In the genomic region with DNA sequence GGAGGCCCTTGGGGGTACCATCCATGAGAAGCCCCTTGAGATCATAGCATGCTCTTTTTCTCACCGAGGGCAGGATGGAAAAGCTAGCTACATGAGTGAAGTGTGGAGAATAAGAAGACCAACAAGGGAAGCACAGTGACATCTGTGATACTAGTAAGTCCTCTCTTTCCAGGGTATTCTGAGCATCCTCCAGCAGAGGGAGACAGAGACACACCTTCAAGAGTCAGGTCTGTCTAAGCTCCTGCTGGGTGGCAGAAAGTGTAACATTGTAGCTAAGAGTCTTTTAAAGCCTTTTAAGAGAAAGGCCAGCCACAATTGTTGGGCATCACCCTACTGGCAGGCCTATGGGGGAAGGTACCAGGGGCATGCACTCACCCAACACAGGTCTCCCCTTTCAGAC, we compare ENCODE assay signal across 8 mouse cellular contexts. TPM values are rescaled to one million over a fixed set of nuclear protein-coding genes. Genes with fewer than 3 reads are reported as not detected.
A peak's percentile ranks its signal among the peaks of the same experiment; 100 is the strongest.
DNase-seq lines count a peak whose midpoint lies in the region; ATAC-seq and TF ChIP-seq lines count a peak whose summit lies in the region.

No protein-coding gene starts in this region.

- H3K9ac ChIP-seq in embryonic facial prominence, embryonic 11.5 days (replicated peaks; ENCODE audit: low read length) = no peak overlapping the region
- no peak overlapping the region for H3K9ac ChIP-seq in midbrain, embryonic 14.5 days (replicated peaks; ENCODE audit: low read length)
- no peak overlapping the region for H3K9ac ChIP-seq in midbrain, embryonic 11.5 days (ENCODE audit: low read length)

- H3K27me3 ChIP-seq in embryonic facial prominence, embryonic 11.5 days (ENCODE audit: control insufficient read depth, insufficient read depth, low read length) = no peaks in the 10 kb centered on the region
- no peaks in the 10 kb centered on the region for H3K27me3 ChIP-seq in embryonic facial prominence, embryonic 10.5 days (replicated peaks; ENCODE audit: low read depth, poor library complexity, severe bottlenecking)
- no peaks in the 10 kb centered on the region for H3K27me3 ChIP-seq in midbrain, embryonic 14.5 days (ENCODE audit: control insufficient read depth, insufficient read depth, low read length)
- no peaks in the 10 kb centered on the region for H3K27me3 ChIP-seq in midbrain, embryonic 11.5 days (ENCODE audit: control insufficient read depth, insufficient read depth, low read length)

- H3K4me1 ChIP-seq in embryonic facial prominence, embryonic 11.5 days (ENCODE audit: control insufficient read depth, insufficient read depth, low read length) = no peaks in the 10 kb centered on the region
- H3K4me1 ChIP-seq in embryonic facial prominence, embryonic 10.5 days = no peaks in the 10 kb centered on the region
- H3K4me1 ChIP-seq in midbrain, embryonic 14.5 days (ENCODE audit: control insufficient read depth, insufficient read depth, low read length) = no peaks in the 10 kb centered on the region
- no peaks in the 10 kb centered on the region for H3K4me1 ChIP-seq in midbrain, embryonic 11.5 days (ENCODE audit: control insufficient read depth, insufficient read depth, low read length)
- no peaks in the 10 kb centered on the region for H3K4me1 ChIP-seq in lung, adult 2 months (ENCODE audit: control insufficient read depth, insufficient read depth, low read length)

- H3K36me3 ChIP-seq in embryonic facial prominence, embryonic 11.5 days (replicated peaks; ENCODE audit: control insufficient read depth, insufficient read depth, low read depth, low read length) = no peaks in the 10 kb centered on the region
- H3K36me3 ChIP-seq in embryonic facial prominence, embryonic 10.5 days (replicated peaks) = no peaks in the 10 kb centered on the region
- no peaks in the 10 kb centered on the region for H3K36me3 ChIP-seq in midbrain, embryonic 14.5 days (ENCODE audit: control insufficient read depth, insufficient read depth, low read length)
- no peaks in the 10 kb centered on the region for H3K36me3 ChIP-seq in midbrain, embryonic 11.5 days (ENCODE audit: control insufficient read depth, insufficient read depth, low read length)

- H3K27ac ChIP-seq in embryonic facial prominence, embryonic 11.5 days (replicated peaks; ENCODE audit: low read depth, low read length) = no peak overlapping the region
- H3K27ac ChIP-seq in embryonic facial prominence, embryonic 10.5 days (replicated peaks) = no peak overlapping the region
- no peak overlapping the region for H3K27ac ChIP-seq in midbrain, embryonic 14.5 days (replicated peaks; ENCODE audit: low read depth, low read length)
- H3K27ac ChIP-seq in midbrain, embryonic 11.5 days (ENCODE audit: low read depth, low read length) = no peak overlapping the region

- no peak for TF ChIP-seq POLR2A in lung, adult 2 months (IDR thresholded peaks at IDR 0.05; ENCODE audit: borderline replicate concordance, extremely low read depth, low read depth, low read length)

- ATAC-seq in embryonic facial prominence, embryonic 11.5 days (replicated peaks; ENCODE audit: insufficient number of reproducible peaks, low FRiP score, low TSS enrichment, low read depth) = no peak
- ATAC-seq in midbrain, embryonic 14.5 days (ENCODE audit: low FRiP score, low TSS enrichment) = no peak
- ATAC-seq in midbrain, embryonic 11.5 days (ENCODE audit: low FRiP score) = no peak

- DNase-seq in embryonic facial prominence, embryonic 11.5 days (ENCODE audit: low spot score) = peak; percentile 32
- no peak for DNase-seq in embryonic facial prominence, embryonic 10.5 days (ENCODE audit: low spot score)
- DNase-seq in midbrain, embryonic 14.5 days = peak; percentile 65
- DNase-seq in midbrain, embryonic 11.5 days (ENCODE audit: low spot score, missing footprints) = no peak
- peak; percentile 67 for DNase-seq in embryo, embryonic 10 days (ENCODE audit: low spot score)
- DNase-seq in lung, adult 2 months = no peak
- peak; percentile 30 for DNase-seq in testis, postnatal 14 days (ENCODE audit: low spot score)
- DNase-seq in gastrocnemius, adult 8-10 months (ENCODE audit: low spot score in 2 of 2) = no peak

- no peak overlapping the region for H3K4me2 ChIP-seq in embryonic facial prominence, embryonic 11.5 days (ENCODE audit: low read depth, low read length)
- H3K4me2 ChIP-seq in midbrain, embryonic 14.5 days (ENCODE audit: low read length) = no peak overlapping the region
- no peak overlapping the region for H3K4me2 ChIP-seq in midbrain, embryonic 11.5 days

- H3K4me3 ChIP-seq in embryonic facial prominence, embryonic 11.5 days (ENCODE audit: low read depth, low read length) = no peak overlapping the region
- H3K4me3 ChIP-seq in embryonic facial prominence, embryonic 10.5 days = no peak overlapping the region
- no peak overlapping the region for H3K4me3 ChIP-seq in midbrain, embryonic 14.5 days (replicated peaks; ENCODE audit: low read depth, low read length)
- H3K4me3 ChIP-seq in midbrain, embryonic 11.5 days (ENCODE audit: low read depth, low read length) = no peak overlapping the region
- no peak overlapping the region for H3K4me3 ChIP-seq in lung, adult 2 months (replicated peaks; ENCODE audit: extremely low read depth, low read depth, low read length)

- 60% methylated on average over 1 of the region's 1 CpGs for WGBS in embryonic facial prominence, embryonic 11.5 days
- WGBS in embryonic facial prominence, embryonic 10.5 days = 46% methylated on average over 1 of the region's 1 CpGs
- WGBS in midbrain, embryonic 14.5 days = 49% methylated on average over 1 of the region's 1 CpGs
- 28% methylated on average over 1 of the region's 1 CpGs for WGBS in midbrain, embryonic 11.5 days
- WGBS in lung, adult 2 months = 32% methylated on average over 1 of the region's 1 CpGs

- peaks cover 6% of the 10 kb centered on the region; the same call in 1 of the 2 replicates for H3K9me3 ChIP-seq in embryonic facial prominence, embryonic 11.5 days (replicated peaks; ENCODE audit: control insufficient read depth, low read length)
- peaks cover 38% of the 10 kb centered on the region for H3K9me3 ChIP-seq in embryonic facial prominence, embryonic 10.5 days
- H3K9me3 ChIP-seq in midbrain, embryonic 14.5 days (ENCODE audit: control insufficient read depth, low read length) = peaks cover 30% of the 10 kb centered on the region
- H3K9me3 ChIP-seq in midbrain, embryonic 11.5 days (ENCODE audit: control insufficient read depth, low read length) = peaks cover 11% of the 10 kb centered on the region; the same call in 1 of the 2 replicates

- peak; percentile 28; the same call in 1 of the 2 replicates for TF ChIP-seq CTCF in lung, adult 2 months (IDR thresholded peaks at IDR 0.05; ENCODE audit: insufficient read depth, low read length)

RNA-seq across cellular contexts. Expression of gene Crlf2, which starts 43.8 kb away (rescaled TPM):
- polyA plus RNA-seq in embryonic facial prominence, embryonic 11.5 days (2014; fragmentation: Nextera tagmentation; extraction: Ambion mirVana) = 1.9 and 2.6 TPM in 2 replicates
- polyA plus RNA-seq in embryonic facial prominence, embryonic 10.5 days (2016; fragmentation: Nextera tagmentation; extraction: Ambion mirVana) = 3.7 and 4.6 TPM in 2 replicates
- polyA plus RNA-seq in midbrain, embryonic 14.5 days (2014; fragmentation: Nextera tagmentation; extraction: Ambion mirVana) = 9.3 and 18.1 TPM in 2 replicates
- polyA plus RNA-seq in midbrain, embryonic 11.5 days (2014; fragmentation: Nextera tagmentation; extraction: Ambion mirVana) = 2.4 and 2.9 TPM in 2 replicates
- polyA plus RNA-seq in lung, adult 2 months (2012; rRNA removed) = 33.0 and 70.2 TPM in 2 replicates
- total RNA-seq in gastrocnemius, adult 8-10 months (2022) = 1 to 10 TPM; 1.9 to 2.6 (median 2.3) TPM

Comparison
In these comparisons a context has a peak if more than half of its experiments do, and no peak if none do; other contexts are left out.
1. DNase-seq: peak in embryonic facial prominence, embryonic 11.5 days (single experiment), midbrain, embryonic 14.5 days (single experiment), embryo, embryonic 10 days (single experiment) and testis, postnatal 14 days (single experiment); none in embryonic facial prominence, embryonic 10.5 days (single experiment), midbrain, embryonic 11.5 days (single experiment), lung, adult 2 months (single experiment) and gastrocnemius, adult 8-10 months (0 of 2).